Mouse (Mus musculus): Measurements from ENCODE around the gene Chrne.

GRCm38 (mm10) chr11:70645461-70646258 is 26.6 kb upstream of the Chrne start:
- TF ChIP-seq CTCF (IDR thresholded peaks at IDR 0.05; ENCODE audit: borderline replicate concordance, insufficient read depth, low read depth, low read length) (no peak), POLR2A (IDR thresholded peaks at IDR 0.05; ENCODE audit: borderline replicate concordance, insufficient read depth, low read length) (no peak)

Measured in cerebellum, adult 2 months (tissue).